Mouse (Mus musculus): ENCODE data around the gene Gm8453. TPM values are rescaled to one million over a fixed set of nuclear protein-coding genes. Genes with fewer than 3 reads are reported as not detected.
"Not testable (repeated sequence)": the region's sequence is repeated elsewhere in the genome, so short reads cannot be mapped to it uniquely, and the experiment has no call there.

The Gm8453 gene
- not detected in 2 replicates for polyA plus RNA-seq (2015; fragmentation: Nextera tagmentation; extraction: Ambion mirVana)

- ATAC-seq (replicated peaks; ENCODE audit: insufficient number of reproducible peaks, insufficient read depth, low FRiP score, low read depth); H3K27ac ChIP-seq; H3K4me1 ChIP-seq (replicated peaks); H3K4me3 ChIP-seq; H3K9ac ChIP-seq; H3K27me3 ChIP-seq; H3K9me3 ChIP-seq (replicated peaks); H3K4me2 ChIP-seq; H3K36me3 ChIP-seq: not testable (repeated sequence)
- 13% methylated on average over 2 of the region's 2 CpGs for WGBS
These were observed at the start of gene Gm8453 for GRCm38 (mm10) chr7:22229384-22229783. Gene Gm8453, minus strand, starts transcription at chr7:22229484.

- H3K27ac ChIP-seq; H3K4me1 ChIP-seq (replicated peaks); H3K4me3 ChIP-seq; H3K36me3 ChIP-seq; H3K27me3 ChIP-seq; H3K9ac ChIP-seq; ATAC-seq (replicated peaks; ENCODE audit: insufficient number of reproducible peaks, insufficient read depth, low FRiP score, low read depth); H3K9me3 ChIP-seq (replicated peaks); H3K4me2 ChIP-seq: not testable (repeated sequence)
- WGBS = no CpG with 5 or more reads among the region's 2 CpGs
These were observed 28.1 kb downstream of the Gm8453 start, which contains the start of gene Gm8653 for GRCm38 (mm10) chr7:22201164-22201563. Gene Gm8653, minus strand, starts transcription at chr7:22201264.

- no CpG with 5 or more reads among the region's 3 CpGs for WGBS
- not testable (repeated sequence) for H3K9ac ChIP-seq; H3K4me2 ChIP-seq; H3K27ac ChIP-seq; H3K27me3 ChIP-seq; ATAC-seq (replicated peaks; ENCODE audit: insufficient number of reproducible peaks, insufficient read depth, low FRiP score, low read depth); H3K36me3 ChIP-seq; H3K4me1 ChIP-seq (replicated peaks); H3K9me3 ChIP-seq (replicated peaks); H3K4me3 ChIP-seq
These were observed 40.2 kb downstream of the Gm8453 start, which contains the start of gene Vmn1r143 for GRCm38 (mm10) chr7:22189077-22189476. Gene Vmn1r143, plus strand, starts transcription at chr7:22189377.

Other genes with a start within 250 kb of the Gm8453 start
- not detected in 2 replicates for gene Vmn1r137, start 234.9 kb downstream of the Gm8453 start, polyA plus RNA-seq (2015; fragmentation: Nextera tagmentation; extraction: Ambion mirVana)
- not detected in 2 replicates for gene Vmn1r138, start 200.6 kb downstream of the Gm8453 start, polyA plus RNA-seq (2015; fragmentation: Nextera tagmentation; extraction: Ambion mirVana)
- not detected in 2 replicates for gene Gm6176, start 173.2 kb downstream of the Gm8453 start, polyA plus RNA-seq (2015; fragmentation: Nextera tagmentation; extraction: Ambion mirVana)
- not detected in 2 replicates for gene Vmn1r139, start 160.4 kb downstream of the Gm8453 start, polyA plus RNA-seq (2015; fragmentation: Nextera tagmentation; extraction: Ambion mirVana)
- not detected in 2 replicates for gene Gm16451, start 111.2 kb downstream of the Gm8453 start, polyA plus RNA-seq (2015; fragmentation: Nextera tagmentation; extraction: Ambion mirVana)
- gene Gm10666, start 94.7 kb downstream of the Gm8453 start, polyA plus RNA-seq (2015; fragmentation: Nextera tagmentation; extraction: Ambion mirVana) = not detected in 2 replicates
- not detected in 2 replicates for gene Vmn1r142, start 65.4 kb downstream of the Gm8453 start, polyA plus RNA-seq (2015; fragmentation: Nextera tagmentation; extraction: Ambion mirVana)
- not detected in 2 replicates for gene Vmn1r143, start 40.1 kb downstream of the Gm8453 start, polyA plus RNA-seq (2015; fragmentation: Nextera tagmentation; extraction: Ambion mirVana)
- not detected in 2 replicates for gene Gm8653, start 28.2 kb downstream of the Gm8453 start, polyA plus RNA-seq (2015; fragmentation: Nextera tagmentation; extraction: Ambion mirVana)
- gene Gm4187, start 100.2 kb upstream of the Gm8453 start, polyA plus RNA-seq (2015; fragmentation: Nextera tagmentation; extraction: Ambion mirVana) = not detected in 2 replicates
- gene Gm8660, start 141.6 kb upstream of the Gm8453 start, polyA plus RNA-seq (2015; fragmentation: Nextera tagmentation; extraction: Ambion mirVana) = not detected in 2 replicates
- gene Vmn1r148, start 184.1 kb upstream of the Gm8453 start, polyA plus RNA-seq (2015; fragmentation: Nextera tagmentation; extraction: Ambion mirVana) = not detected in 2 replicates
- gene Vmn1r149, start 208.7 kb upstream of the Gm8453 start, polyA plus RNA-seq (2015; fragmentation: Nextera tagmentation; extraction: Ambion mirVana) = not detected in 2 replicates
- not detected in 2 replicates for gene Gm10665, start 234.6 kb upstream of the Gm8453 start, polyA plus RNA-seq (2015; fragmentation: Nextera tagmentation; extraction: Ambion mirVana)